Mouse (Mus musculus) thymus, adult 2 months (tissue): ENCODE results near the gene Ralbp1.

Experiments used
- CTCF ChIP-seq: fragments of 200-500 bp; IDR thresholded peaks from 2 replicates; pipeline ENCODE4 v1.5.1; 2012; ENCODE audit warnings: mild to moderate bottlenecking, control low read depth, low read length, moderate library complexity, borderline replicate concordance; ENCODE audit not compliant: control insufficient read depth, poor library complexity, insufficient read depth; ENCODE audit errors: extremely low read depth
- POLR2A ChIP-seq: fragments of 200-500 bp; IDR thresholded peaks from 2 replicates; pipeline ENCODE4 v1.6.1; 2012; ENCODE audit warnings: mild to moderate bottlenecking, low read length, control low read depth, moderate library complexity; ENCODE audit not compliant: control insufficient read depth, poor library complexity, insufficient read depth; ENCODE audit errors: extremely low read depth

DNA sequence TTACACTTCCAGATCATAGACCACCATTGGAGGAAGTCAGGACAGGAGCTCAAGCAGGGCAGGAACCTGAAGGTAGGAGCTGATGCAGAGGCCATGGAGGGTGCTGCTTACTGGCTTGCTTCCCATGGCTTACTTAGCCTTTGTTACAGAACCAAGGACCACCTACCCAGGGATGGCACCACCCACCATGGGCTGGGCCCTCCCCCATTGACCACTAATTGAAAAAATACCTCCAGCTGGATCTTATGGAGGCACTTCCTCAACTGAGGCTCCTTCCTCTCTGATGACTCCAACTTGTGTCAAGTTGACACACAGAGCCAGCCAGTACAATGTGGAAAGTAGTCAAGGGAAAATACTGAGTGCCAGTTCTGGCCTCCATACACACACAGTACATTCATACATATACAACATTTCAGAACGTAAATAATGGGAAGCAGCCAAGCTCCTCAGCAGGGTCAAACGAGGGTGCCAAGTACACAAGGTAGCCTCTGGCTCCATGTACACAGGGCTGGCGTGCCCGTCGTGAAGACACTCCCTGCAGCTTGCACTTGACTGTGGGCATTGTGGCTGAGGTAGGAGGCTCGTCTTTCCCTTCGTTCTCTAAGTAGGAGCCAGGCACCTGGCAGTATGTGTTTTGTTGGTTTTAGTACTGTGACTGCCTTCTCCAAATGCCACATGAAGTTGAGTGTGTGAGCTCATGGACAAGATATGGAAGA, 45.9 kb downstream of the Ralbp1 start:
- no peak for TF ChIP-seq CTCF
- TF ChIP-seq POLR2A: no peak
